ENCODE assay signal across 23 mouse cellular contexts in genomic region chr5:52044101-52044500, GRCm38 (mm10).
A peak's percentile ranks its signal among the peaks of the same experiment; 100 is the strongest.
DNase-seq lines count a peak whose midpoint lies in the region; ATAC-seq and TF ChIP-seq lines count a peak whose summit lies in the region.
"Had no signal": no experiment of that assay in that cellular context is flagged by ENCODE, and none has a peak within 500 bp of the region (broad histone marks: within the 10 kb centered on the region; RNA-seq: fewer than 3 reads in every experiment).

No protein-coding gene starts in this region.

- no peaks in the 10 kb centered on the region for H3K79me2 ChIP-seq in MEL (ENCODE audit: control insufficient read depth, insufficient read depth, low read length, poor library complexity)

- no peak for ATAC-seq in heart, embryonic 11.5 days (replicated peaks; ENCODE audit: insufficient number of reproducible peaks, low FRiP score, low TSS enrichment)
- ATAC-seq: activated CD4-positive, CD25-positive, alpha-beta regulatory T cell, adult 4 months; CD4-positive, CD25-positive, alpha-beta regulatory T cell, adult 4 months; Patski had no signal

- peak; percentile 55 for DNase-seq in heart, adult 11 months
- DNase-seq in MEL (ENCODE audit: low read depth, low spot score) (peak; percentile 60), MEL-GATA-1-ER (ENCODE audit: extremely low read depth, low read depth) (peak; percentile 26)
- no peak for DNase-seq in left cerebral cortex, adult 9 months (ENCODE audit: low spot score in 2 of 2)
- DNase-seq in lung, postnatal 14 days: no peak
- DNase-seq: adrenal gland, adult 2 months; adrenal gland, adult 8-10 months; adrenal gland, postnatal 10 days; adrenal gland, postnatal 14 days; adrenal gland, postnatal 25 days; adrenal gland, postnatal 36 days; B cell, adult 2 months; cerebellum, adult 11 months; cerebellum, adult 11-12 months; cerebellum, adult 18-20 months; cerebellum, adult 2 months; cerebellum, adult 8-10 months had no signal

- no peak overlapping the region for H3K4me3 ChIP-seq in heart, embryonic 11.5 days (ENCODE audit: low read depth, low read length)
- H3K4me3 ChIP-seq in MEL (ENCODE audit: control insufficient read depth in 1 of 2, insufficient read depth in 1 of 2, low read depth in 2 of 2, low read length in 2 of 2): no peak overlapping the region

- no peak overlapping the region for H3K27ac ChIP-seq in heart, embryonic 11.5 days (ENCODE audit: low read depth, low read length)
- peak overlapping the region; percentile 24 for H3K27ac ChIP-seq in MEL (ENCODE audit: control insufficient read depth, low read depth, low read length)

- 51% methylated on average over 3 of the region's 3 CpGs for WGBS in heart, embryonic 11.5 days (ENCODE audit: insufficient replicate concordance)

- no peak for TF ChIP-seq RAD21 in MEL (IDR thresholded peaks at IDR 0.05; ENCODE audit: low read depth, low read length)

- TF ChIP-seq EP300 in MEL (IDR thresholded peaks at IDR 0.05; ENCODE audit: low read depth in 1 of 2, low read length in 2 of 2): no peak

- H3K9me3 ChIP-seq in heart, embryonic 11.5 days (replicated peaks; ENCODE audit: control insufficient read depth, low read length): no peaks in the 10 kb centered on the region
- H3K9me3 ChIP-seq in MEL (replicated peaks; ENCODE audit: insufficient read depth, low read length): no peaks in the 10 kb centered on the region

- H3K36me3 ChIP-seq in heart, embryonic 11.5 days (ENCODE audit: control insufficient read depth, insufficient read depth, low read length): no peaks in the 10 kb centered on the region
- peaks cover 0 to 63% of the 10 kb centered on the region in 2 experiments; a peak in 2 of 4 replicates for H3K36me3 ChIP-seq in MEL (ENCODE audit: control insufficient read depth in 1 of 2, insufficient read depth in 2 of 2, low read length in 2 of 2)
- H3K36me3 ChIP-seq: G1E had no signal

- no peak overlapping the region for H3K4me2 ChIP-seq in heart, embryonic 11.5 days

- H3K9ac ChIP-seq in heart, embryonic 11.5 days (ENCODE audit: low read depth, low read length): no peak overlapping the region
- no peak overlapping the region for H3K9ac ChIP-seq in MEL (ENCODE audit: control insufficient read depth, low read depth, low read length, poor library complexity, severe bottlenecking)

- peaks cover 11% of the 10 kb centered on the region for H3K4me1 ChIP-seq in heart, embryonic 11.5 days (ENCODE audit: control insufficient read depth, insufficient read depth, low read length)
- H3K4me1 ChIP-seq in MEL (ENCODE audit: control insufficient read depth in 1 of 2, insufficient read depth in 2 of 2, low read length in 2 of 2): peaks cover 36 to 58% of the 10 kb centered on the region in 2 experiments

- H3K27me3 ChIP-seq in heart, embryonic 11.5 days (ENCODE audit: control insufficient read depth, insufficient read depth, low read length): no peaks in the 10 kb centered on the region
- no peaks in the 10 kb centered on the region for H3K27me3 ChIP-seq in MEL (ENCODE audit: control insufficient read depth in 1 of 2, insufficient read depth in 2 of 2, low read length in 2 of 2)
- H3K27me3 ChIP-seq: CH12.LX, Patski had no signal

- no peak for TF ChIP-seq CTCF in MEL (IDR thresholded peaks at IDR 0.05 in 2 of 3, conservative IDR thresholded peaks at IDR 0.05 in 1 of 3; ENCODE audit: control insufficient read depth in 1 of 3, insufficient read depth in 1 of 3, low read depth in 2 of 3, low read length in 3 of 3, poor library complexity in 1 of 3, severe bottlenecking in 1 of 3)

- TF ChIP-seq POLR2A in MEL (IDR thresholded peaks at IDR 0.05; ENCODE audit: control insufficient read depth in 1 of 2, insufficient read depth in 1 of 2, low read depth in 1 of 2, low read length in 2 of 2, poor library complexity in 1 of 2): no peak

TF ChIP-seq in MEL, 35 proteins besides CTCF, POLR2A, EP300 and RAD21:
- no peak for TF ChIP-seq JUND (IDR thresholded peaks at IDR 0.05; ENCODE audit: low read depth, low read length)
- no peak for TF ChIP-seq MYC (IDR thresholded peaks at IDR 0.05; ENCODE audit: low read depth, low read length)
- no peak for TF ChIP-seq GABPA (IDR thresholded peaks at IDR 0.05; ENCODE audit: low read depth, low read length)
- 0 out of 2 replicates have a peak, but pooled peaks have one; percentile 11 for TF ChIP-seq ETS1 (IDR thresholded peaks at IDR 0.05; ENCODE audit: low read depth, low read length)

Comparison
In these comparisons a context has a peak if more than half of its experiments do, and no peak if none do; other contexts are left out.
1. DNase-seq: peak in heart, adult 11 months (single experiment), MEL (single experiment) and MEL-GATA-1-ER (single experiment); none in left cerebral cortex, adult 9 months (0 of 2) and lung, postnatal 14 days (single experiment).